Mouse (Mus musculus) heart, adult 11 months (tissue): ENCODE data around the gene Hspb8.
"Not testable (repeated sequence)": the region's sequence is repeated elsewhere in the genome, so short reads cannot be mapped to it uniquely, and the experiment has no call there.

ENCODE experiments used
- DNase-seq: peaks from one replicate; pipeline ENCODE4 v3.0.0; 2022

The Hspb8 gene

GRCm38 (mm10) chr5:116426701-116427100, 4.0 kb upstream of the Hspb8 start:
- DNase-seq = peak; percentile 86

- not testable (repeated sequence) for DNase-seq
Observed at GRCm38 (mm10) chr5:116425709-116426108, 3.0 kb upstream of the Hspb8 start.

GRCm38 (mm10) chr5:116425273-116425672, 2.6 kb upstream of the Hspb8 start:
- peak; percentile 95 for DNase-seq

- peak; percentile 88 for DNase-seq
Observed at GRCm38 (mm10) chr5:116423746-116424145, 1.1 kb upstream of the Hspb8 start.

GRCm38 (mm10) chr5:116421791-116422481, 728 bp downstream of the Hspb8 start:
- peak; percentile 93 for DNase-seq

GRCm38 (mm10) chr5:116420759-116421225, 1.9 kb downstream of the Hspb8 start:
- DNase-seq = peak; percentile 95

GRCm38 (mm10) chr5:116420213-116420612, 2.5 kb downstream of the Hspb8 start:
- no peak for DNase-seq

GRCm38 (mm10) chr5:116419322-116420045, 3.2 kb downstream of the Hspb8 start:
- peak; percentile 96 for DNase-seq

GRCm38 (mm10) chr5:116416208-116416607, 6.5 kb downstream of the Hspb8 start:
- DNase-seq = no peak

- DNase-seq = no peak
Observed at GRCm38 (mm10) chr5:116409689-116410590, 12.7 kb downstream of the Hspb8 start.

GRCm38 (mm10) chr5:116408965-116409364, 13.7 kb downstream of the Hspb8 start:
- no peak for DNase-seq

GRCm38 (mm10) chr5:116407936-116408335, 14.7 kb downstream of the Hspb8 start:
- DNase-seq = no peak

- DNase-seq = no peak
Observed at GRCm38 (mm10) chr5:116407321-116407720, 15.3 kb downstream of the Hspb8 start.

- DNase-seq = no peak
Observed at GRCm38 (mm10) chr5:116406507-116406906, 16.2 kb downstream of the Hspb8 start.

- DNase-seq = no peak
Observed at GRCm38 (mm10) chr5:116405934-116406333, 16.7 kb downstream of the Hspb8 start.

- peak; percentile 48 for DNase-seq
Observed at GRCm38 (mm10) chr5:116404063-116404462, 18.6 kb downstream of the Hspb8 start.

- peak; percentile 25 for DNase-seq
Observed at GRCm38 (mm10) chr5:116400801-116401200, 21.9 kb downstream of the Hspb8 start.

GRCm38 (mm10) chr5:116400042-116400730, 22.5 kb downstream of the Hspb8 start:
- DNase-seq = peak; percentile 56

- no peak for DNase-seq
Observed at GRCm38 (mm10) chr5:116396104-116396503, 26.6 kb downstream of the Hspb8 start.

GRCm38 (mm10) chr5:116392603-116393002, 30.1 kb downstream of the Hspb8 start:
- DNase-seq = peak; percentile 97

GRCm38 (mm10) chr5:116389856-116390542, 32.7 kb downstream of the Hspb8 start:
- peak; percentile 91 for DNase-seq

- no peak for DNase-seq
Observed at GRCm38 (mm10) chr5:116389321-116389720, 33.3 kb downstream of the Hspb8 start.
